Mouse (Mus musculus): ENCODE results near the gene Bpi.

GRCm38 (mm10) chr2:158279656-158280055 is 21.8 kb downstream of the Bpi start:
- TF ChIP-seq CTCF (IDR thresholded peaks at IDR 0.05) (no peak), EP300 (IDR thresholded peaks at IDR 0.05) (no peak)

All from lung, postnatal 0 days (tissue).